Mouse (Mus musculus) embryonic fibroblast, embryonic 13.5 days (primary cell): ENCODE measurements around the gene Usp18. TPM values are rescaled to one million over a fixed set of nuclear protein-coding genes. Genes with fewer than 3 reads are reported as not detected.

Source experiments
- H3K27ac ChIP-seq: 2 replicates; pipeline ENCODE4 v1.5.1; 2012; ENCODE audit warnings: low read length, control low read depth, inconsistent platforms; ENCODE audit not compliant: insufficient read depth
- H3K4me1 ChIP-seq: 2 replicates; pipeline ENCODE4 v1.6.1; 2011; ENCODE audit warnings: low read length; ENCODE audit not compliant: control insufficient read depth, insufficient read depth
- H3K4me3 ChIP-seq: 2 replicates; pipeline ENCODE4 v1.5.1; 2011; ENCODE audit warnings: mild to moderate bottlenecking, control low read depth, low read length; ENCODE audit not compliant: insufficient read depth
- CTCF ChIP-seq: IDR thresholded peaks from 2 replicates; pipeline ENCODE4 v1.5.1; 2011; ENCODE audit warnings: mild to moderate bottlenecking, control low read depth, low read length, moderate library complexity, borderline replicate concordance; ENCODE audit not compliant: insufficient read depth
- POLR2A ChIP-seq: IDR thresholded peaks from 2 replicates; pipeline ENCODE4 v1.6.1; 2011; ENCODE audit warnings: low read depth, mild to moderate bottlenecking, control low read depth, low read length, moderate library complexity
- polyA plus RNA-seq: library from polyadenylated mRNA; stranded (reverse); fragments of >200 nt; gene quantifications from 2 replicates; pipeline ENCODE4 v1.2.4, GENCODE M21; 2011; ENCODE audit warnings: low read depth; ENCODE audit not compliant: missing spikeins, insufficient read length

The Usp18 gene
- 9.1 and 9.9 TPM in 2 replicates for polyA plus RNA-seq

DNA sequence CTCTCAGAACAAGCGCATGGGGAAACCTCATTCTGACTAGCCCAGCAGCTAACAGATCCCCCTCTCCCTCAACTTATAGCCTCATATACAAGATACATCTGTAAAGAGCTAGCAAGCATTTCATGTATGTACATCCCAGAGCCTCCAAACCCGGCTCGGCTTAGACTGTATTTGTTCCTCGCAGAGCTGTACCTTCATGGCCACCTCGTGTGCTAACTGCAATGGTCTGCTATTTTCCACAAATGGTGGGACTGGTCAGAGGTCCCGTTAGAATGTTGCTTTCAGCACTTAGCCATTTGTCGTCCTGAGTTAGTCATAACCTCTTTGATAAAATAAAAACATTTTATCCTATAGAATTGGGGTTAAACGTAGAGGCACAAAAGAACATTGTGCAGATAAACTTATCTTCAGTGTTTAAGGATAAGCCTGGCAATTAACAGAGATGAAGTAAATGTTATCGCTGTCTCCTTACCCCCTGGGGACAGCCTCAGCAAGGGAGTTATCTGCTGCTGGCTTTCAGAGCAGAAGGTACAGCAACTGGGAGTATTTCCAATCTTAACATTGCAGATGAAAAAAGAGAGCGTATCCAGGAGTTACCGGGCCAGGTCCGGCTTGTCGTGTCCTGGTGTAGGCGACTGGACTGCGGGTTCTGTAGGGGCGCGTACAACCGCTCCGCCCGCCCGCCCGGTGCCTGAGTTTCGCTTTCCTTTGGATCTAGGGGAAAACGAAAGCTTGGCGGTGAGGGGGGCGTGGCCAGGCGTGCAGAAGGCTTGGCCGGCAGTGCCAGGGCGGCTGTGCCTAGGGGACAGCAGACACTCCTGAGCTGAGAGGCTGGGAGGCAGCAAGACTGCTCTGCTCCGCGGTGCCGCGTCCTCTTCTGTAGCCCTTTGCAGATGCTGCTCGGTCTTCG is at the start of gene Usp18:
TSS of gene Usp18 (plus strand) at position 780 of the 910 bp plus-strand sequence.
- Histone ChIP-seq H3K4me3 (peak within 1 kb of the TSS; percentile 84), H3K4me1 (no peaks in the 10 kb centered on the region; the same call in 1 of the 2 replicates), H3K27ac (no peak within 1 kb of the TSS)
- TF ChIP-seq POLR2A (peak; percentile 98), CTCF (no peak)

DNA sequence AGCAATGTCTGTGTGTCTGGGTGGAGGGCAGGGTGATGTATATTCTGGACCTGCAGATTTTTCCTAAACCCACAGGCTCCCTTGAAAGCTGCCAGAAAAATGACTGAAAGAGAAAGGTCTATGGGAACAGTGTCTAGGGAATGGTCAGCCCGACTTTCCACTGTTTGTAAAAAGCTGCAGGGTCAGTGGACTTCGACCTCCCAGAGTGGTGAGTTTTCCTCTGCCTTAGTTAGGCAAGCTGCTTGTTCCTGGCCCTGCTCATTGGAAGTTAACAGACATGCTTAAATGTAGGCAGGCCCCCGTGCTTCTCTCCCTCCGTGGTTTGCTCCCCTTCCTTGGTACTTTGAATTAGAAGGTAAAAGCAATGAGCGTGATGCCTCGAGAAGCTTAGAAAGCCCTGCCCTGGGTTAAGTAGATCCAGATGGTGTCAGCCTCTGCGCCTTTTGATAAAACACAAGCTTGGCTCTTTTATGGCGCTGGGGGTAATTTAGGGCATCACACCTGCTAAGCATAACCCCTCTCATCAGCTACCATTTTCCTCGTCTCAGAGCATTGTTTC is 47.8 kb upstream of the Usp18 start:
- no peak overlapping the region for H3K4me3 ChIP-seq
- TF ChIP-seq POLR2A: no peak
- TF ChIP-seq CTCF: no peak
- no peak overlapping the region for H3K27ac ChIP-seq
- H3K4me1 ChIP-seq: 0 out of 2 replicates have a peak, but pooled peaks cover 3% of the 10 kb centered on the region

DNA sequence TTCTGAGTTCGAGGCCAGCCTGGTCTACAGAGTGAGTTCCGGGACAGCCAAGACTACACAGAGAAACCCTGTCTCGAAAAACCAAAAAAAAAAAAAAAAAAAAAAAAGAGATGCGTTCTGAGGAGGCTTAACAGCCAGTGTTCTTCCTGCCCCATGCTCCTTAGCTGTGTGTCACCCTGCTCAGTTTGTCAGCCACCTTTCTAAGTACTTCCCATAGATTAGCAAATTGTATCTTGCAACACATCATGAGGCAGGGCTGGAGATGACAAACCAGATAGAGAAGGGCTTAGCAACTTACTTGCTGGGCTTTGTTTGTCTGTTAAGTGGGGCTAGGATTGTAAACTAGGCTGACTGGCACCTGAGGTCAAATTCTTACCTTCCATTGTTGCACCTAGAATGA is 45.2 kb upstream of the Usp18 start:
- Histone ChIP-seq H3K27ac (no peak overlapping the region), H3K4me3 (no peak overlapping the region), H3K4me1 (peaks cover 3% of the 10 kb centered on the region; the same call in 1 of the 2 replicates)
- TF ChIP-seq POLR2A: no peak
- TF ChIP-seq CTCF: no peak

DNA sequence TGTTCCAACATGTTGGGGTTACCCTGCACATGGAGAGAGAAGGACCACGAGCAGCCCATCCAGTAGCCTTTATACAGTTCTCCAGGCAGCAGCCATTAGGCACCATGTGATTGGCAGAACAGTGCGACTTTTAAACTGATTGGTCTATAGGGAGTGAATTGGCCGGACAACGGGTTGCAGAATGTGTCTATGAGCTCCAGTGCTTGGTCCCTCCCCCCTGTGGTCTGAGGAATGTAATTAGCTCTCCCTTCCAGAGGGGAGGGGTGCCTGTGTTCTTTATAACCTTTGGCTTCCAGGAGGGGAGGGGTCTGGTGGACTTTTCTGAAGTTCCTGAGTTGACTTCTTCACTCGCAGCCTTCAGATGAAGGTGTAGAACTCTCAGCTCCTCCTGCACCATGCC is 43.7 kb upstream of the Usp18 start:
- Histone ChIP-seq H3K4me1 (peaks cover 3% of the 10 kb centered on the region; the same call in 1 of the 2 replicates), H3K4me3 (no peak overlapping the region), H3K27ac (no peak overlapping the region)
- no peak for TF ChIP-seq CTCF
- no peak for TF ChIP-seq POLR2A

DNA sequence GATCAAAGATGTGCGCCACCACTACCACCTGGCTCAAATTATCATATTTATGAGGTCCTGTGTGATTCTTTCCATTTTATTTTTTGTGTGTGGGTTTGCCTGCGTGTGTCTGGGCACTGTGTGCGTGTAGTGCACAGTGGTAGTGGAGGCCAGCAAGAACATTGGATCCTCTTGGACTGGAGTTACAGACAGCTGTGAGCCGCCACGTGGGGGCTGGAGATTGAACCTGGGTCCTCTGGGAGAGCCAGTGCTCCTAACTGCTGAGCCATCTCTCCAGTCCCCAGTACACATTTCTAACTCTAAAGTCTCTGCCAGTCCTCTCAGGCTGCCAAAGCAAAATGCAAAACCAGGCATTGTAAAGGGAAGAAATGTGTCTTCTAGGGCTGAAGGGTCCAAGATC is 39.2 kb upstream of the Usp18 start:
- H3K27ac ChIP-seq: no peak overlapping the region
- no peak overlapping the region for H3K4me3 ChIP-seq
- TF ChIP-seq POLR2A (no peak), CTCF (no peak)
- peaks cover 8% of the 10 kb centered on the region; the same call in 1 of the 2 replicates for H3K4me1 ChIP-seq

DNA sequence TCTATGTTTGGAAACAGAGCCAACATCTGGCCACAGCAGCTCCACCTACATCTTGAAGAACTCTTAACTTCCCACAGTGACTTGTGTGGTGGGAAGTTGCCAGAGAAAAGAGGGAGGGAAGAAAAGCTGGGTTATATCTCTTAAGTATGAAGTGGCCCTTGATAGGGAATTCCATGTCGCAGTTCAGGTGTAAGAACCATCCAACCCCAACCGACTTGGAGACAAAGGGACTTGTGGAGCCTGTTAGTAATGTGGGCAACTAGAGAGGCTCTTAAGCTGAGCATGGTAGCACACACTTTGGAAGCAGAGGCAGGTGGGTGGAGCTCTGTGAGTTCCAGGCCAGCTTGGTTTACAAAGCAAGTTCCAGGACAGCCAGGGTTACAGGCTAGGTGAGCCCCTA is 36.1 kb upstream of the Usp18 start:
- TF ChIP-seq CTCF: no peak
- TF ChIP-seq POLR2A: no peak
- no peak overlapping the region for H3K4me3 ChIP-seq
- no peak overlapping the region for H3K27ac ChIP-seq
- H3K4me1 ChIP-seq: peaks cover 10% of the 10 kb centered on the region

DNA sequence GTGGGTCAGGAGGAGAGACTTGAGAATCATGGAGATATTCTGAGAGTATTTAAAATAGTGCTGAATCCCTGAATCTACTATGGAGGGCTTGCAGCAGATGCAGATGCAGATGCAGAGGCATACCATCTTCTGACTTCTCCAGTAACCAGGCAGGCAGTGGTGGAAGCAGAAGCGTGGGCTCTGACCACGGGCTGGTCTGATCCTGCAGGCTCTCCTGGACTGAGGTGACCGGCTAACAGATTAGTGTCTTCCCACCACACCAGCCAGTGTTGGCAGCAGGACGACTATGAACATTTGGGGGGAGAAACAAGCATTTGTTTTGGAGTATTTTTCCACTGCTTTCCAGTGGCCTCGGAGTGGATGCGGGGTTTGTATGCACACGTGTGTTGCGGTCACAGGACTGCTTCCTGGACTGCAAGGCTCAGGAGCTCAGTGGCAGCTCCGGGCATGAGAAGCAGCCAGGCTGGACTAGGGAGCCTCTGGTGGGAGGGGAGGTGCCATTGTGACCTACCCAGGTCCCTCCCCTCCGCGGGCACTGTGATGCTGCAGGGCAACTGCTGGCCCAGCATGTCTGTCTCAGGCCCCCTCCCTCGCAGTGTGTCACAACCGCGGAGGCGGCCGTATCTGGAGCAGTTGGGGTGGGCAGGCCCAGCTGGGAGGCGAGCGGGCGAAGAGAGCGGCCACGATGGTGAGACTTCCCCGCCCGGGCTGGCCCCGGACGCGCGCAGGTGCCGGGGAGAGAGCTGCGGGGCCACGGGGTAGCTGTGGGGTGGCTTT is 35.4 kb upstream of the Usp18 start, which contains the start of gene Tuba8:
TSS of gene Tuba8 (plus strand) at position 548 of the 777 bp plus-strand sequence.
- TF ChIP-seq CTCF (no peak), POLR2A (no peak)
- H3K4me1 ChIP-seq: peaks cover 10% of the 10 kb centered on the region
- H3K27ac ChIP-seq: no peak within 1 kb of the TSS
- H3K4me3 ChIP-seq: peak within 1 kb of the TSS; percentile 40

DNA sequence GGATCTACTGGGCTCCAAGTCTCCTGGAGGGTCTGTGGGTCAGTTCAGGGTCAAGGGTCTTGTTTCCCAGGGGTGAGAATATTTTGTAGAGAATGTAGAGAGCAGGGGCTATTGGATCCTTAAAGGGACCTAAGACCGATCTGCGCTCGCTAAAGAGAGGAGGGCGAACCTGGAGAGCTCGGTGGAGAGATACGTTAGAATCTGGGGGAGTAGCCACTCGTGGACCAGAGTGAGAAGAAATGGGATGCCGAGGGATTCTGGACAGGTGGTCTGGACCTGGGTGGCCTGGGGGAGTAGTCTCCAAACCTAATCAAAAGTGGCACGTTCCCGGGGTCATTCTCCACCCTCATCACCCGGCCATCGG is 34.8 kb upstream of the Usp18 start:
- TF ChIP-seq CTCF (no peak), POLR2A (no peak)
- no peak overlapping the region for H3K27ac ChIP-seq
- H3K4me3 ChIP-seq: peak overlapping the region; percentile 40
- H3K4me1 ChIP-seq: peaks cover 8% of the 10 kb centered on the region; the same call in 1 of the 2 replicates

DNA sequence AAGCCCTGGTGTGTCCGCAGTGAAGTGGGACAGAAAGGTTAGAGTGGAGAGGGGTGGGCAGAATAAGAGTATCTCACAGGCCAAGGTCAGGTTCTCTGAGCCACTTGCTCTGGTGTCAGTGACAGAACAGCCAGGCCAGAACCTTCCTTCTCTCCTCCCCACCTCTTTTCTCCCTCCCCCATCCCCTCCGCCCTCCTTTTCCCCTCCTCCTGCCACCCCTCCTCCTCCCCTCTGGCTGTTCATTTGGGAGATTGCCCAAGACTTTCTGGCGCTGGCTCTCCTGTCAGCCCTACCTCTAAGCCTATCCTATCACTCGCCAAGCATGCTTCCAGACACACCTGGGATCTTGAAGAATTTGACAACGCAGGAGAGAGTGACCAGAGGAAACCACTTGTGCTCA is 34.0 kb upstream of the Usp18 start:
- H3K4me1 ChIP-seq: peaks cover 8% of the 10 kb centered on the region; the same call in 1 of the 2 replicates
- no peak overlapping the region for H3K27ac ChIP-seq
- peak overlapping the region; percentile 40 for H3K4me3 ChIP-seq
- no peak for TF ChIP-seq POLR2A
- TF ChIP-seq CTCF: no peak

DNA sequence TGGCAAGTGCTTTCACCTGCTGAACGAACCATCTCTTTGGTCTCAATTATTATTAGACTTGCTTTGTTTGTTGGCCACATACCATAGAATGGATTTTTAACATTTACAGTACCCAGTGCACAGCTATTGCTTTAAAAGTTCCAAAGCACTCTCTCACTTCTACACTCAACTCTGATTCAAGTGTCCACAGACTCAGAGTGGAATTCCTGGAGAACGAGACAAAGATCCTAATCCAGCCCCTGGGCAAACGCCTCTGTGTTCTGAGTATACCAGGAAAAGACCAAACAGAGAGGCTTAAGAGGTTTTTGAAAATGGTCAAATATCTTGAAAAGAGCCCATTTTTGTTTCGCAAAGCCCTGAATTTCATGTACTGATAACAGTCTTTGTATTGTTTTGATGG is 32.7 kb upstream of the Usp18 start:
- no peak for TF ChIP-seq POLR2A
- no peak for TF ChIP-seq CTCF
- no peak overlapping the region for H3K4me3 ChIP-seq
- peaks cover 8% of the 10 kb centered on the region; the same call in 1 of the 2 replicates for H3K4me1 ChIP-seq
- no peak overlapping the region for H3K27ac ChIP-seq
